Mouse (Mus musculus): ENCODE measurements around the gene 1500015O10Rik.
A peak's percentile ranks its signal among the peaks of the same experiment; 100 is the strongest.

Gene 1500015O10Rik

DNA sequence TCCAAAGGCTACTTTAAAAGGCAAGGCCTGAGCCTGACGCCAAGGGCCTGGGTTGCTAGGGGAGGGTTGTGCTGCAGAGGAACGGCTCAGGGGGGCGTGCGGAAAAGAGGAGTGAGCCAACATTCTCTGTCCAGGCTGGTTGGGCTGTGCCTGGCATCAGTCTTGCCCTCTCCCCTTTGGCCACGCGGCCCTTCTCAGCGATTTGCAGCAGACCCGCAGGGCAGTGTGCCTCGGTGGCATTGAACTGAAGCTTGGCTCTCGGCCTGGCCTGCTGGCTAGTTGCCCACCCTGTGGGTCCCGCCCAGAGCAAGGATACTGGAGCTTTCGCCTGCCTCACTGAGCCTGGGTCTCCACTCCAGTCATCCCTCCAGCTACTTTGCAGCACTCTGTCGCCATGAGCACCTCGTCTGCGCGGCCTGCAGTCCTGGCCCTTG is at the start of gene 1500015O10Rik:
TSS of gene 1500015O10Rik (plus strand) at position 112 of the 434 bp plus-strand sequence.
- DNase-seq: peak; percentile 47

DNA sequence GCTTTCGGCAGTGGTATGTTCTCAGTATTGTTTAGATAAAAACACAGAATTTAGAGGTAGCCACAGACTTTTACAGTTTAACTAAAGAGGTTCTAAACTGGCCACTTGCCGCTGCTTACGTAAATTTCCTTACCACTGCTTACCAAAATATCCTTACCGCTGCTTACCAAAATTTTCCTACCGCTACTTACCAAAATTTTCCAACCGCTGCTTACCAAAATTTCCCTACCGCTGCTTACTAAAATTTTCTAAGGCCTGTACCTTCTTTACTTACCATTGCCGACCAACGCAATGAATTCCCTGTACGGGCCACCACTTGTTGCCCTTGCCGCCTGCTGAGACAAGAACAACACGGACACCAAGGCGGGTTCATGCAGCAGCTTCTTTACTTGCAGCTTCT is 40.4 kb upstream of the 1500015O10Rik start:
- DNase-seq: no peak

DNA sequence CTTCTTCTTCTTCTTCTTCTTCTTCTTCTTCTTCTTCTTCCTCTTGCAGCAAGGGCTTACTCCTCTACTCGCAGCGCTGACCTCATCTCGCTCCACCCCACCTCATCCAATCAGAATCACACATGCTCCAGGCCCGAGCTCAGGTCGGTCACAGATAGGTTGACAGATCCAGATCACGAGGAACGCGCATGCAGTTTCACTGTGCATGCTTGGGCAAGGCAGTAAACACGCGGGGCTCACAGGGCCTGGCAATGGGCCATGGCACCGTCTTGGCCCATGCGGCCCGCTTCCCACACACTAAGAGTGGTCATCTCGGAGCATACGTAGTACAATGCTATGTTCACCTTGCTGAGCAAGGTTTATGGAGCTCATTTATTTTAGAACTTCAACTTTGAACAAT is 39.9 kb upstream of the 1500015O10Rik start:
- DNase-seq: no peak

DNA sequence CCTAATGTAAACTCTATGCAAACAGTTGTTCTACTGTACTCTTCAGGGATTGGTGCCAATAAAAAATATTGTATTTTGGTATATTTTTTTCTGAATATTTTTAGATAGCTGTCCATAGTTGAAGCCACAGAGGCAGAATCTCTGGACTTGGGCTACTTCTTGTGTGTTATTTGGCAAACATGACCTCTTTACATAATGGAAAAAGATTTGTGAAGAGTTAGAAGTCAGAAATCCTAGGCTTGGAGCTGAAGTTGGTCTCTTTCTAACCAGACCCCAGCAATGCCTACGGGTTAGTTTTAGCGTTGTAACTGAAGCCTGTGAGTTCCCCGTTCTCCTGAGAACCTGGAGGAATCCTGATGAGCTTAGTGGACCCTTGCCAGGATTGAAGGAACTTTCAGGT is 36.3 kb upstream of the 1500015O10Rik start:
- DNase-seq: no peak

GRCm38 (mm10) chr1:43694851-43695545 is 35.4 kb upstream of the 1500015O10Rik start:
- DNase-seq: peak; percentile 78

GRCm38 (mm10) chr1:43698577-43699000 is 31.8 kb upstream of the 1500015O10Rik start:
- peak; percentile 13 for DNase-seq

GRCm38 (mm10) chr1:43714841-43715240 is 15.6 kb upstream of the 1500015O10Rik start:
- no peak for DNase-seq

DNA sequence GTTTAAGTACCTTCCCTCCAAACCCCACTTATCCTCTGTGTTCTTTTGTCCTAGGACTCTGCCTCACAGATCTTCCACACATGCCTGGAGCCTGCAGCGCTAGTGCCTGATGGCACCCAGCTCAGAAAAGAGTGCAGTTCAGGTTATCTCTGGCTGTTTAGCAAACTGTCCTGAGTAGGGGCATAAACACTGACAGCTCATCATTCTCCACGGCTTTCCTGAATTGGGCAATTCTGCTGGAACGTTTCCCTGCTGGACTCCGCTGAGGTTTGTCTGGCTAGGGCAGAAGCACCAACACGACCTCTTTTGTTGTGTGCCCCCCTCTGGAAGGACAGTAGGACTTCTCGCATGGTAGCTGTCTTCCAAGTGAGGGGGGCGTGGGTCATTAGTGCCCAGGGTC is 12.4 kb upstream of the 1500015O10Rik start:
- no peak for DNase-seq

DNA sequence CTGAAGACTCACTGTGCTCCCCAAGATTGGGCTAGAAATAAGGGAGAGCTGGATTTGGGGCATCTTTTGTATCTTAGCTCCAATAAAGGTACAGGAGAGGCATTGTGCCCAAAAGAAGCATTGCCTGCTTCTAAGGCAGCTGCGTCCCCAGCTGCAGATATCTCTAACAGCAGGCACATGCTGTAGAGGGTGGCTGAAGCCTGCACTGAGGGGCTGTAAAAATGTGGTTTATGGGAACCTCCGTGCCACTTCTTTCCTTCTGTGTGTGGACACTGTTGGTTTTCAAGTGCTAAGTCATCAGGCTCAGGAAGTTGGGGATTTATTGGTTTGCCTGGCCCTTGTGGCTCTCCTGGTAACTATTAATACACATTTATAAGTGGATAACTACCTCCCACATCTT is 11.6 kb upstream of the 1500015O10Rik start:
- no peak for DNase-seq

DNA sequence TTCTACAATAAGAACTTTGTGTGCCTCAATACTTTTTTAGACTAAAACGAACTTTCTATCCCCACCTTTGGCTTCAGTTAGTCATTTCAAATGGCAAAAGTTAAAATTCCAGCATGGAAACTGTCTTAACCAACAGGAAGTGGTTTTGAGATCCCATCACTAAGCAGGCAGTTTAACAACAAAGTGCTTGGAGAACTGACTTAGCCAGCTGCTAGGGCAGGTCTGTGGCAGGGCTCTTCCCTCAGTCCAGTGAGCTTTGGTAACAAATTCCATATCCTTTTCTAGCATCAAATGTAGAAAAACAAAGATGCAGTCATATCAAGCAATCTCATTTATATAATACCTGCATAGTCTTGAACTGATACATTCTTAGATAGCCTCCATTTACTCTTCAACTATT is 7.9 kb upstream of the 1500015O10Rik start:
- DNase-seq: no peak

- no peak for DNase-seq
These were observed 1.7 kb downstream of the 1500015O10Rik start for GRCm38 (mm10) chr1:43732100-43732499.

DNA sequence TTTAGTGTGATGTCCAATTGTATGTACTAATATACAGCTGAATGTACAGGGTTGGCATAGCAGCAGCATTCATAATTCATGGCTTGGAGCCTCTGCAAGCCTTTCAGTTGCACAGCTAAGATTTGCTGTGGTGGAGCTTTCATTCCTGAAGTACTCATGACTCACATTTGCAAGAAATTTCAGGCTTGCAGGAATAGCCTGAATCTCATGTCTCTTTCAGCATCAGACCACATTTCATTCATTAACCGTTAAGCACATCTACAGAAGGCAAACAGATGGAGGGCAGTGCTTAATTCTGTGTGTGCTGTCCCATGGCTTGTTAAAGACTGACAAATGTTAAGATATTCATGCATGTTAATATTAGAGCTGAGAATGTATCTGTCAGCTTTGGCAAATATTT is 2.3 kb downstream of the 1500015O10Rik start:
- no peak for DNase-seq

- DNase-seq: peak; percentile 28
These were observed 7.6 kb downstream of the 1500015O10Rik start for GRCm38 (mm10) chr1:43737812-43738518.

GRCm38 (mm10) chr1:43738519-43738894 is 8.1 kb downstream of the 1500015O10Rik start:
- DNase-seq: no peak

- no peak for DNase-seq
These were observed 24.3 kb downstream of the 1500015O10Rik start for GRCm38 (mm10) chr1:43754448-43755312.

DNA sequence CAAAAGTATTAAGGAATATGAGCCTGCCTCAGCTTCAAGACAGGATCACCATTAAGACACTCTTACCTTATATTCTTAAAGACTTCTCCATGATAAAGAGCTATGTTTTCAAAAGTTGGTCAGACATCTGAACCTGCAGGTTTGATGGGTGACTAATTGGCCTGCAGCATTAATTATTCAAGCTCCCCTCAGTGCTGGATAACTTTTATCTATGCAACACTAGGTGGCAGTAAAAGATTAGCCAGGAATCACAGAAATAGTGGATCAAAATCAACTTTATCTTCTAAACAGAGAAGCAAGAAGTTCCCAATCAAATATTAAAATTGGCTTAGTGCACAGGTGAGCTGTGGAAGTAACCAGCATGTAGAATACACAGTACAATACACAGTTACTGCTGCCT is 29.7 kb downstream of the 1500015O10Rik start:
- no peak for DNase-seq

DNA sequence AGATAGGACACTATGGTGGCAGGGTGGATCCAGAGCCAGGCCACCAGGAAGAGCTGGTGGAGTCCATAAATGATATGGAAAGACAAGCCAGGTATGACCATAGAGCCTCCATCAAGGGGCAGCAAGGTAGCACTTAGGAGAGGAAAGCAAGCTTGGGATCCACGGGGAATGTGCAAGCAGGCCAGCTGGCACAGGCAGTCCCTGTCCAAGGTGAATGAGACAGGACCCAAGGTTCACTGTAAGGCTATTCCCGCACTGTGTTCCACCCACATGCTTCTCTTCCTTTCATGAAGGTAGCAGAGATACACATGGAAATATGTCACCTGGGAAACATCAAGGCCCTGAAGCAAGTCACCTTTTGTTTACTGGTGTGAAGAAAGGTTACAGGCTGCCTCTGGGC is 34.1 kb downstream of the 1500015O10Rik start:
- no peak for DNase-seq

DNA sequence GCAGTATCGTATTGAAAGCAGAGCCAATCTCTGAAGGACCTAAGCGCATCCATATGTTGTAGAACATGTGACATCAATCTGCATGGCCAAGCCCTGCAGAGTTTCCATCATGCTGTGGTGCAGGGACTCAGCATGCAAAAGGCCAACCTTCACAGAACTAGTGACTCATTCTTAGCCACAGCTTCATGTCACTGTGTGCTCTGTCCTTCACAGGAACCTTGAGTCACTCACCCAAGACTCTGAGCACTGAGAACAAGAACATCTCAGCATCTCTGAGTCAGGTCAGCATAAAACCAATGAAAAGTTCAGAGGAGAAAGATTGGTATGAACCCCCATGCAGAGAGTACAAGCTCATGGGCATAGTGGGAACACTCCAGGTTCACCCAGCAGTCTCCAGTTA is 35.9 kb downstream of the 1500015O10Rik start:
- DNase-seq: no peak

DNA sequence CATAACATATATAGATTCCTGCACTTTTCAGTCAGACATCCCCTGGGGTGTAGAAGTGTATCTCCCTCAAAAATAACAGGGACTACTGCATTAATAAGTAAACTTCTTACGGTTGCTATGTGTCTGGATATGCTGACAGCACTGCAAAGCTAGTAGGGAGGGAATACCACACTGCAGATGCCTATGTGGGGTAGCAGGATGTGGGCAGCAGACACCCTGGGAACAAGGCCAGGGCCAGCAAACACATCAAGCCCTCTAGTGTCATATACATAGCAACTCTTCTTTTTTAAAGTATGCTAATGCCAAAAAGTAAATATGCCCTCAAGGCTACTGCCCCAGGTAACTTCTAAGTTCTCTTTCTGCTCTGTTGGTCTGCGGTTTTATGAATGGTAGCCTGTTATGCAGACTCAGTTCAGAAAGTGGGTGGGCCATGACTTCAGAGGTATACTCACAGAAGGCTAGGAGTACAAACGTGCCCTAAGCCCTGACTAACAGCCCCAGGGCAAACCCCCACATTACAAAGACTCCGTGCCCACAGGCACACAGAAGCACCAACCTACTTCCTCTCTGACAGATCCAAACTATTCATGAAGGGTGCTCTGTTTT is 38.1 kb downstream of the 1500015O10Rik start:
- DNase-seq: no peak

- no peak for DNase-seq
These were observed 38.9 kb downstream of the 1500015O10Rik start for GRCm38 (mm10) chr1:43769348-43769747.

GRCm38 (mm10) chr1:43770032-43770431 is 39.6 kb downstream of the 1500015O10Rik start:
- no peak for DNase-seq

GRCm38 (mm10) chr1:43772694-43773093 is 42.3 kb downstream of the 1500015O10Rik start:
- DNase-seq: no peak

DNA sequence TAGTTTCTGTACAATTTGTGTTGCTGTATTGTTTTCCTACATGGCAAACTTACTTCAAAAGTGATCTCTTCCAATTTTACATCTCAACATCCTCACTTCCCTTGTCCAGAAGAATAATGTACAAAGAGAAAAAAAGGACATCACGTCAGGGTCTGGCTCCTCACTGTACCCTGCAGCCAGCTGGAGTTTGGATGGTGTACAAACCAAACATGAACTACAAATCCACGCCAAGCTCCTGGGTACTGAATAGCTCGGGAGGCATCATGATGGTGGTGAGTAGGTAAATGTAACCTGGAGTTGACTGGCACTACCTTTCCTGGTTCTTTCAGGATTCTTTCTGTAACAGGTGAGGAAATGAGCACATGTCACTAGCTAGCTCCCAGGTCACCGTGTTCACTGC is 43.7 kb downstream of the 1500015O10Rik start:
- no peak for DNase-seq

Measured in kidney, adult 18-20 months (tissue).